Mouse (Mus musculus) liver, adult 2 months (tissue): ENCODE results near the gene Gpr156. TPM values are rescaled to one million over a fixed set of nuclear protein-coding genes. Genes with fewer than 3 reads are reported as not detected.
A peak's percentile ranks its signal among the peaks of the same experiment; 100 is the strongest.
"Not testable (repeated sequence)": the region's sequence is repeated elsewhere in the genome, so short reads cannot be mapped to it uniquely, and the experiment has no call there.

Experiments
- DNase-seq: peaks from one replicate; pipeline ENCODE4 v3.0.0-alpha.2; 2011; ENCODE audit warnings: low read depth, low spot score; ENCODE audit errors: extremely low read depth
- H3K27ac ChIP-seq: fragments of 200-500 bp; replicated peaks from 2 replicates; pipeline ENCODE4 v1.5.1; 2012; ENCODE audit warnings: low read depth, mild to moderate bottlenecking, control low read depth, inconsistent platforms, low read length; ENCODE audit not compliant: insufficient read depth
- H3K27me3 ChIP-seq: fragments of 200-500 bp; 2 replicates; pipeline ENCODE4 v1.6.1; 2012; ENCODE audit warnings: mild to moderate bottlenecking, moderate library complexity, low read length, inconsistent platforms; ENCODE audit not compliant: control insufficient read depth, insufficient read depth
- H3K36me3 ChIP-seq: fragments of 200-500 bp; 2 replicates; pipeline ENCODE4 v1.6.1; 2012; ENCODE audit warnings: low read length, inconsistent platforms; ENCODE audit not compliant: control insufficient read depth, insufficient read depth
- H3K4me1 ChIP-seq: fragments of 200-500 bp; 2 replicates; pipeline ENCODE4 v1.6.1; 2011; ENCODE audit warnings: low read length; ENCODE audit not compliant: control insufficient read depth, insufficient read depth
- H3K4me3 ChIP-seq: fragments of 200-500 bp; 2 replicates; pipeline ENCODE4 v1.5.1; 2011; ENCODE audit warnings: low read depth, mild to moderate bottlenecking, control low read depth, low read length, moderate library complexity; ENCODE audit not compliant: insufficient read depth
- H3K79me2 ChIP-seq: fragments of 200-500 bp; 2 replicates; pipeline ENCODE4 v1.6.1; 2012; ENCODE audit warnings: inconsistent platforms, mild to moderate bottlenecking, low read length, moderate library complexity; ENCODE audit not compliant: control insufficient read depth, insufficient read depth
- H3K9ac ChIP-seq: fragments of 200-500 bp; 2 replicates; pipeline ENCODE4 v1.6.1; 2012; ENCODE audit warnings: low read depth, mild to moderate bottlenecking, control low read depth, inconsistent platforms, low read length
- CTCF ChIP-seq: fragments of 200-500 bp; IDR thresholded peaks from 2 replicates; pipeline ENCODE4 v1.5.1; 2011; ENCODE audit warnings: low read depth, low read length, control low read depth
- POLR2A ChIP-seq: fragments of 200-500 bp; IDR thresholded peaks from 2 replicates; pipeline ENCODE4 v1.6.1; 2011; ENCODE audit warnings: low read length, control low read depth; ENCODE audit not compliant: insufficient read depth; ENCODE audit errors: extremely low read depth
- WGBS: fragments of 180-500 bp; shearing (Covaris S2); methylation state at CpG from one replicate; pipeline ENCODE4 v1.1.7; 2018; 5-methylcytosine and 5-hydroxymethylcytosine counted together
- polyA plus RNA-seq: library from polyadenylated mRNA; depleted of rRNA; stranded (reverse); fragments of >200 nt; gene quantifications from 2 replicates; pipeline ENCODE4 v1.2.3, GENCODE M21; 2012
- total RNA-seq: library from RNA; depleted of rRNA; stranded (reverse); fragments of >200 nt; gene quantifications from 2 replicates; pipeline ENCODE4 v1.2.3, GENCODE M21; 2014

The Gpr156 gene
- total and polyA plus RNA-seq, 2 experiments: not detected

- no peak for DNase-seq
- TF ChIP-seq CTCF: no peak
- no peak for TF ChIP-seq POLR2A
- H3K4me3 ChIP-seq: no peak overlapping the region
- no peak overlapping the region for H3K9ac ChIP-seq
- H3K27ac ChIP-seq: no peak overlapping the region
- no peaks in the 10 kb centered on the region for H3K4me1 ChIP-seq
- no peaks in the 10 kb centered on the region for H3K36me3 ChIP-seq
- WGBS: 81% methylated on average over 13 of the region's 13 CpGs
- no peaks in the 10 kb centered on the region for H3K27me3 ChIP-seq
- H3K79me2 ChIP-seq: no peaks in the 10 kb centered on the region
Measured at GRCm38 (mm10) chr16:37955336-37955917, 39.1 kb downstream of the Gpr156 start.

DNA sequence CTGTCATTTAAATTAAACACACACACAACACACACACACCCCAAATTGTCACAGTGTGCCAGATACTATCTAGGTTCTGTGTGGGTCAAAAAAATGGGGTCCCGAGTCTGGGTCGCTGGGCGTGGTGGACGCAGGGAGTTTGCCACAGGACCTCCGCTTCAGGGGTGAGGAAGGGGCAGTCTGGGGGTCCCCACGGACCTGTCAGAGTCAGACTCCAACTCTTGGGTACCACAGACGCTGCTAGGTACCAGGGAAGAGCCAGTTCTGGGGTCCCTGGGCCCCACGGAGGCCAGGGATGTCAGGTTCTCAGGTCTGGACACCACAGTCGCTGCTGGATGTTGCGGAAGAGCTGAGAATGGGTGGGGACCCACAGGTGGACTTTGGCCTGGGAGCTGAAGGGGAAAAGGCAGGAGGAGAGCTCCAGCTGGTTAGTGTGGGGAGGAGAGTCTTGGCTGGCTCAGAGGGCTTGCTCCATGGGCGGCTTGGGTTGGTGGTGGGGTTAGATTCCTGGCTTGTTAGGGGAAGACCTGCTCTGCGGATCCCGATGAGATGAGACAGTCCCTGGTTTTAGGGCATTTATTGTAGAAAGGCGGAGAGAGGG, 39.9 kb downstream of the Gpr156 start:
- no peaks in the 10 kb centered on the region for H3K36me3 ChIP-seq
- WGBS: 75% methylated on average over 14 of the region's 14 CpGs
- TF ChIP-seq POLR2A (no peak), CTCF (no peak)
- no peak for DNase-seq
- H3K4me1 ChIP-seq: no peaks in the 10 kb centered on the region
- H3K79me2 ChIP-seq: no peaks in the 10 kb centered on the region
- H3K9ac ChIP-seq: no peak overlapping the region
- no peaks in the 10 kb centered on the region for H3K27me3 ChIP-seq
- H3K27ac ChIP-seq: no peak overlapping the region
- H3K4me3 ChIP-seq: no peak overlapping the region

DNA sequence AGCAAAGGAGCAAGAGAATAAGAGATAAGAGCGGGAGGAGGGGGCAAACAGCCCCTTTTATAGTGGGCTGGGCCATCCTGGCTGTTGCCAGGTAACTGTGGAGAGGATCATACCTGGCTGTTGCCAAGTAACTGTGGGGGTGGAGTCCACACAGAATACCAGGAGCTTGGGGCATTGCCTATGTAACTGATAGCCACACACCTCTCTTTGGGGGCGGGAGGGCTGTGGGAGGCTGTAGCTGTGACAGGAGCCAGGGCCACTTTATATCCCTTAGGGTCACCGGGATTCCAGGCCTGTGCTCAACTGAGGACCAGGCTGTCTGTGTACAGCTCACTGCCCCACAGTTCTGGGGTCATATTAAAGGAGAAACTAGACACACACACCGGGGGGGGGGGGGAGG, 40.5 kb downstream of the Gpr156 start:
- H3K27ac ChIP-seq: no peak overlapping the region
- 58% methylated on average over 4 of the region's 4 CpGs for WGBS
- H3K36me3 ChIP-seq: no peaks in the 10 kb centered on the region
- H3K4me1 ChIP-seq: no peaks in the 10 kb centered on the region
- no peak for TF ChIP-seq CTCF
- TF ChIP-seq POLR2A: no peak
- no peak for DNase-seq
- no peak overlapping the region for H3K4me3 ChIP-seq
- H3K79me2 ChIP-seq: no peaks in the 10 kb centered on the region
- no peaks in the 10 kb centered on the region for H3K27me3 ChIP-seq
- H3K9ac ChIP-seq: no peak overlapping the region

DNA sequence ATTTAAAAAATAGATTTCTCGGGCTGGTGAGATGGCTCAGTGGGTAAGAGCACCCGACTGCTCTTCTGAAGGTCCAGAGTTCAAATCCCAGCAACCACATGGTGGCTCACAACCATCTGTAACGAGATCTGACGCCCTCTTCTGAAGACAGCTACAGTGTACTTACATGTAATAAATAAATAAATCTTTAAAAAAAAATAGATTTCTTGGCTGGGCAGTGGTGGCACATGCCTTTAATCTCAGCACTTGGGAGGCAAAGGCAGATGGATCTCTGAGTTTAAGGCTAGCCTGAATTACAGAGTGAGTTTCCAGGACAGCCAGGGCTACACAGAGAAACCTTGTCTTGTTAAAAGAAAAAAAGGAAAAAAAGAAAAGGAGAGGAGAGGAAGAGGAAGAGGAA, 46.4 kb downstream of the Gpr156 start:
- H3K36me3 ChIP-seq, H3K27me3 ChIP-seq, H3K4me3 ChIP-seq, H3K4me1 ChIP-seq, DNase-seq, H3K27ac ChIP-seq, H3K9ac ChIP-seq, H3K79me2 ChIP-seq: not testable (repeated sequence)
- 85% methylated on average over 4 of the region's 4 CpGs for WGBS

GRCm38 (mm10) chr16:37963331-37964281, 47.3 kb downstream of the Gpr156 start:
- Histone ChIP-seq H3K4me3 (no peak overlapping the region), H3K27ac (no peak overlapping the region), H3K36me3 (no peaks in the 10 kb centered on the region), H3K27me3 (no peaks in the 10 kb centered on the region), H3K79me2 (no peaks in the 10 kb centered on the region), H3K9ac (no peak overlapping the region), H3K4me1 (peaks cover 4% of the 10 kb centered on the region; the same call in 1 of the 2 replicates)
- WGBS: 41% methylated on average over 15 of the region's 15 CpGs
- DNase-seq: peak; percentile 16
- TF ChIP-seq CTCF (no peak), POLR2A (no peak)
